Mouse (Mus musculus): ENCODE measurements at regions not wholly inside any gene's neighbourhood (a gene's known extent, or its start where the extent isn't known, plus 50 kb on each side); places are given as distances from the start of the nearest gene placed in this dataset.

DNA sequence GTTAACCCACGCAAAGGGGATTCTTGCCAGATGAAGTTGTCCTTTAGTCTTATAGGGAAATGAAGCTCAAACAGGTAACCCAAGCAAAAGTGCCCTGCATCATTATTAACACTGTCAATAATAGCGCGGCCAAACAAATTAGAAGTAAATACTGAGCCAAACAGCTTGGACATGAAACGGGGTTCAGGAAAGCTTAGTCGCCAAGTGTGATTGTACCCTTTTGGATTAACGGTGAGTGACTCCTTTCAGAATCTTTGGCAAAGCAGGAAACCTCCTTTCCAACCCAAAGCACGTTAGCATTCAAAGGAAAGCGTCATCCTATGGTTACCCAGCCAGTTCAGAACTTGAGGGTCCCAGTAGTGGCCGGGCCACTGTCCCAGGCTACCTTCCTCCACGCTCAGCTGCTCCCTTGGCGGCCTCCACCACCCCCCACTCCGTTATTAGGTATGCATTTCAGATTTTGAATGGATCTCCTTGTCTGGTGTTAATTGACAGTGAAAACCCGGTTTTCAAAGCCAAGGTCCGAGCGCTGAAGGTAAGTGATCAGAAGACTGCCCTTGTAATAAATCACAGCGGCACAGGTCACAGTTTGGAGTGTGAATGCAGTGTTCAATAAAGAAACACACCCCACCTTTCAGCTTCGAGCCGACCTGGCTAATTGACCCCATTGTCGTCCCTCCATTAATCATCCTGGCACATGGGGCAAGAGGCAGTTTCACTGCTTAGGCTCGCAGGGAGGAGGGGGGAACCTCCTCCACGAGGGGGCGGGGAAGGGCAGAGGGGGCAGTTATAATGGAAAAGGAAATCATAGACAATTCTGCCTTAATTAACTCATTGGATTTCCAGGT is 1560.1 kb upstream of the Gulo start:
- no peak for TF ChIP-seq CTCF (IDR thresholded peaks at IDR 0.05)
- TF ChIP-seq POLR2A (IDR thresholded peaks at IDR 0.05; ENCODE audit: insufficient read depth, low read depth, low read length), result no peak

All from heart, adult 2 months (tissue).